Mouse (Mus musculus) cerebellum, postnatal 14 days (tissue): ENCODE data around the gene B9d2.

ENCODE experiments used
- DNase-seq, 2 experiments: peaks; one replicate each; pipeline ENCODE4 v3.0.0; 2021; ENCODE audit warnings: mixed read lengths in 2 of 2

B9d2 gene

DNA sequence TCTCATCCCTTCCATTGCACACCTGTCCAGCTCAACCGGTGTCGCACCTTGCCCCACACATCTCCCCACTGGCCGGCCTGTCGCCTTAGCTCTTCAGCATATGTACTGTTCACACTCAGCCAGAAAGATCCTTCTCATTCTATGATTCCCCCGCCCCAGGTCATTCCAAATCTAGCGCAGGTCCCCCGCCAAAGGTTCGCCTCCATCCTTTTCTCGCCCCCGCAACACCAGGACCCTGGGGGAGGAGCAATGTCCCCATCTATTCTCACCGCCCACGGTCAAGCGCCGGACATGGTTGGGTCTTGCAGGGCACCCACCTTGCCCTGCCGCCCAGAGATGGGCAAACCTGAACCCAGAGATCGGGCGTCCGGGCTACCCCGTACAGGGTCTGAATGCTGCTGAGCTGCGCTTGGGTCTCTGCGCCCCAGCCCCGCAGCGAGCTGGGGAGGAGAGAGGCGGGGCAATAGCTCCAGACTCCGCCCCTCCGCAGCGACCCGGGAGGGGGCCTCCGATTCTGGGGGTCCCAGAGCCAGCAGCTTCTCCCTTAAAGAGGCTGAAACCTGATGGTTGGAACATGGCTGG, 5.8 kb upstream of the B9d2 start, which contains the start of gene Tmem91:
TSS of gene Tmem91 (minus strand) at position 448 of the 582 bp plus-strand sequence.
- peak; percentile 47 to 63 for DNase-seq

DNA sequence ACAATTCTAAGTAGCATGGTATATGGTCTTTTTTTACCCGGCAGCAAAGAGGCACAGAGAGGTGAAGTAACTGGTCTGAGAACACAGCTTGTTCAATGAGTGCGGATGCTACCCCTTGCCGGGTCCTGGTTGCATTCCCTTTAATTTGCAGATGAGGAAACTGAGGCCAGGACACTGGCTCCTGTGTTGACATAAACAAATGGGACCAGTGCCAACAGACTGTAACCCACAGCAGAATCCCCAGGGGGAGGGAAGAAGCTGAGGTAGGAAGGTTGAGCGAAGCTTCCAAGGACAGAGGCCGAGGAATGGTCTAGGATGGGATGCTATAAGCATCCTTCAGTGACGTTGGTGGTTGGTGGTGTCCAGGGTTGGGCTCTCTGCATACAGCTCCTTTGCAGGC, 5.2 kb upstream of the B9d2 start:
- DNase-seq, result peak in 1 of 2 experiments; percentile 39

DNA sequence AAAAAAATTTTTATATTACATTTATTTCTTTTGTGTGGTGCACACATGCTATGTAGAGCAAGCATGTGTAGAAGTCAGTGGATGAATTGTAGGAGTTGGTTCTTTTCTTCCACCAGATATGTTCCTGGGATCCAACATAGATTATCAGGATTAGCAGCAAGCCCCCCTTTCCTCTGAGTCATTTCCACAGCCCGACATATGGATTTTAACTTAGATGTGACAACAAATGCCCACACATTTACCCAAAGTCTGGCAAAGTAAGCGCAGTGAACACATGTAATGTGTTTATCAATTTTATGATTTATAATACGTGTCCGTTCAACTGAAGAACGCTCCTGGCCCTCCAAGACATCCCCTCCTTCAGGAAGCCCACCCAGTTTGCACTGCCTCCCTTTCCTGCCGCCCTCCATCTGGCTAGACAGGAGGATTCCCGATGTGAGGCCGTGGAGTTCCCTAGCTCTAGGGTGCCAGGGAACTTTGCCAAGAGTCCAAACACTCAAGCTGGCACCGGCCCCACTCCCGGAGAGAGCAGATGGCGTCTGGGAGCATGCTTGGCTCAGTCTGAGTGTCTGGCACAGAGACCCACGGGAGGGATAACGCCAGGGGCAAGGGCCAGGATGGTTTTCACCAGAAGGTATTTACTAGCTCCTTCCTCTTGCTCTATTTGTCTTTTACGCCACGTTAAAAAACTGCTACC, 4.3 kb upstream of the B9d2 start:
- DNase-seq, result peak; percentile 100

DNA sequence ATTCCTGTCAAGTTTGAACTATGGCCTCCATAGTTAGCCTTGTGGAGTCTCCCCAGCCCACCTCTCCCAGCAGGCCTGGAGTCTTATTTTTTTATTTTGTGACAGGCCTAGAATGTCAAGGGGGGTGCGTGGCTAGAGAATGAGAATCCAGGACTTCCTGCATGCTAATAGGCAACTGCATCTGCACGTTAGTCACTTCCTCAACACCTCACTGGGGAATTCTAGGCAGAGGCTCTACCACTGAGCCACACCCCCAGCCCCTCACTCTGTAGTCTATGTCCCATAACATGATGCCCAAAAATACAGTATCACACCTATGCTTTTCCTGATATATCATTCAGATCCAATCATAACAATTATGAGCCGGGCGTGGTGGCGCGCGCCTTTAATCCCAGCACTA, 3.6 kb upstream of the B9d2 start:
- no peak for DNase-seq

DNA sequence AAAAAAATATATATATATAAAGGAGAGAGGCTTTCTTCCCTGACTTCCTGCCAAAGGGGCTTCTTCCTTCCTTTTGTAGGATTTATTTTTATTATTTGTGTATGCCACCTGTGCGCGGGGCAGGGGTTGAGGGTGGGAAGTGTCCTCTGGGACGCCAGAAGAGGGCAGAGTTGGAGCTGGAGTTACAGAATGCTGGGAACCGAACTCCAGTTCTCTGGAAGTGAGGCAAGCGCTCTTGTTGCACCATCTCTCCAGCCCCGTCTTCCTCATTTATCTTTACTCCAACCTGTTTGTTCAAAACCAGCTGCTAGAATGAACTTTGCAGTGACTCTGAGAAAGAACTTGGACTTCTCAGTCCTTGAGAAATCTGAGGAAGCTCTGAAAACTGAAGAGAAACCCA, 609 bp upstream of the B9d2 start:
- peak; percentile 31 to 43 for DNase-seq

DNA sequence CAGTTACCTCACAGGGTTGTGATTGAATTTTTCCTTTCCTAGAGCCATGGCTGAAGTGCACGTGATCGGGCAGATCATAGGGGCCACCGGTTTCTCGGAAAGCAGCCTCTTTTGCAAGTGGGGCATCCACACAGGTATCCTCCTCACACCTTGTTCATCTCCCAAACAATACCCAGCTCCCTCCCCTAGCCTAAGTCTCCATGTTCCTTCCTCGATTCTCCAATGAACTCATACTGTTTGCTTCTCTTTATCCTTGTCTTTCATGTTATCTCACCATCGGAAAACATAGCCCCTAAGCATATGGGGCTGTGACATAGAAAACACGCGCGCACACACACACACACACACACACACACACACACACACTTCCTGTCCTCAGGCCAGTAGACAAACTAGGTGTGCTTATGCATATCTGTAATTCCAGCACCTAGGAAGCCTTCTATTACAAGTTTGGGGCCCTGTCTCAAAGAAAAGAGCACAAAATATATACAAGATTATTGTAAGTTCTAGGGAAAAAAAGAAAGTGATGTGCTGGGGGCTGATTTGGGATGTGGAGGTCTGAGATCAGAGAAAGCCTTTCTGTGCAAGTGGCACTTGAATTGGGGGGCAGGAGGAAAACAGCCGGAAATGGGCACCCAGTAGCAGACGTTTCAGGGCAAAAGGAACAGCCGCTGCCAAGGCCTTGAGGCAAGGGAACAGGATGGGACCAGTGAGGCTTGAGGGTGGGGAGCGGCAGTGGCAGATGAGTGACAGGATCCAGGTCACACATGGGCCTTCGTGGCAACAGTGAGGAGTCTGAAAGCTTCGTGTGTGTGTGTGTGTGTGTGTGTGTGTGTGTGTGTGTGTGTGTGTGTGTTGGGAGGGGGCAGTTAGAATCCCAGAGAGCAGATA, 1.0 kb downstream of the B9d2 start:
- DNase-seq, result peak in 1 of 2 experiments; percentile 49

DNA sequence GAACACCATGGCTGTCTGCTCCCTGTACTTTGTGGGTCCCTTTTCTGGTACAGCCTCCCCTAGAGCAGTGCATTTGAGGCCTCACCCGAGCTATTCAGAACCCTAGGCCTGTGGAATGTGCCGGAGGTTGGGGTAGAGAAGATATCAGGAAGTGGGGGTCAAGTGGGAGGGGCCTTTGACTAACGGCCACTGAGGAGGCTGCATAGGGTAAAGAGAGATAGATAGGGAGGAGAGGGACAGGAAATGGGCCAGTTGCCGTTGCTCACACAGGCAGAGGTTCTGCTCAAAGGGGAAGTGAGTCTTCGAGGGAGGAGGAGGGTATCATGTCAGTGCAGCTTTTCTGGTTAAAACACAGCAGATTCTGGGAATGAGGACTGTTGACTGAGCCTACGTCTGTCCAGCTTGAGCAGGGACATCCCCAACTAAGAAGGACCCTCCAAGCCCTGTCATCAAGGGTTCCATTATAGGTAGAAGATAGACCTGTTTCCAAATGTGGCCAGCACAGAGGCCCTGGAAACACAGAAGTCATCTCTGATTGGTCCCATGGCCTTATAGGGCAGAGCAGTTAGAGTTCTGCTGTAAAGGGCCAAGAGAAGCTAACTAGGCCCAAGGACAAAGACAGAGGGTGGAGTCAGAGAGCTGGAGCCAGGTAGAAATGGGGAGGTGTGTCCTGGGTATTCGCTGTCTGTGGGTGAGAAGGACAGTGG, 3.0 kb downstream of the B9d2 start:
- DNase-seq, result no peak

DNA sequence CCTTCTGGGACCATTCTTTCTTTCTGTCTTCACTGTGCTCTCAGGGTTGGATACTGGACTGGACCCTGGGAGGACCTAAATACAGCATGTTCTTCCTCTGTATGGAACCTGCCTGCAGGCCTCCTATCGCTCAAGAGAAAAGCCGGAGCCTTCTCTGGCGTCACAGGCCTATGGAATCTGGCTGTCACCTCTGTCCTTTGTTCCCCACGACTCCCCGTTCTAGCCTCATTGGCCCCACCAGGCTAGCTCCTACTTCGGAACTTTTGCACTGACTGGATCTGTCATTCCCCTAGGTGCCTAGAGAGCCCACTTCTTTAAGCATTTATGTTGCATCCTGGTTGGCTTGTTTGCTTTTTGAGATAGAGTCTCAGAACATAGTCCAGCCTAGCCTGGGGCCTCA, 4.1 kb downstream of the B9d2 start:
- DNase-seq, result no peak

DNA sequence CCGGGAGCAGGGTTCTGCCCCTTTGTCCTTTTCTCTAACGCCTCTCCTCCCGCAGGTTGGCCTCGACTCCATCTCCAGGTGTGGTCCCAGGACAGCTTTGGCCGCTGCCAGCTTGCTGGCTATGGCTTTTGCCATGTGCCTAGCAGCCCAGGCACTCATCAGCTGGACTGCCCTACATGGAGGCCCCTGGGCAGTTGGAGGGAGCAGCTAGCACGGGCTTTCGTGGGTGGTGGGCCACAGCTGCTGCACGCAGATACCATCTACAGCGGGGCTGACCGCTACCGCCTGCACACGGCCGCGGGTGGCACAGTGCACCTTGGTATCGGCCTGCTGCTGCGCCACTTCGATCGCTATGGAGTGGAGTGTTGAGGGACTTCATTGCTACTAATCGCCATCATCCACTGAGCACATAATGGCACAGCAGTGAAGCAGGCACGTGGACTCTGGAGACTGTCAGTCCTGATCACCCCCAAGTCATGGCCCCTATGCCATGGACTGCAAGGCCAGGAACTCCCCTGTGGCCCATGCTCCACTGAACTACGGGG, 5.4 kb downstream of the B9d2 start:
- no peak for DNase-seq

DNA sequence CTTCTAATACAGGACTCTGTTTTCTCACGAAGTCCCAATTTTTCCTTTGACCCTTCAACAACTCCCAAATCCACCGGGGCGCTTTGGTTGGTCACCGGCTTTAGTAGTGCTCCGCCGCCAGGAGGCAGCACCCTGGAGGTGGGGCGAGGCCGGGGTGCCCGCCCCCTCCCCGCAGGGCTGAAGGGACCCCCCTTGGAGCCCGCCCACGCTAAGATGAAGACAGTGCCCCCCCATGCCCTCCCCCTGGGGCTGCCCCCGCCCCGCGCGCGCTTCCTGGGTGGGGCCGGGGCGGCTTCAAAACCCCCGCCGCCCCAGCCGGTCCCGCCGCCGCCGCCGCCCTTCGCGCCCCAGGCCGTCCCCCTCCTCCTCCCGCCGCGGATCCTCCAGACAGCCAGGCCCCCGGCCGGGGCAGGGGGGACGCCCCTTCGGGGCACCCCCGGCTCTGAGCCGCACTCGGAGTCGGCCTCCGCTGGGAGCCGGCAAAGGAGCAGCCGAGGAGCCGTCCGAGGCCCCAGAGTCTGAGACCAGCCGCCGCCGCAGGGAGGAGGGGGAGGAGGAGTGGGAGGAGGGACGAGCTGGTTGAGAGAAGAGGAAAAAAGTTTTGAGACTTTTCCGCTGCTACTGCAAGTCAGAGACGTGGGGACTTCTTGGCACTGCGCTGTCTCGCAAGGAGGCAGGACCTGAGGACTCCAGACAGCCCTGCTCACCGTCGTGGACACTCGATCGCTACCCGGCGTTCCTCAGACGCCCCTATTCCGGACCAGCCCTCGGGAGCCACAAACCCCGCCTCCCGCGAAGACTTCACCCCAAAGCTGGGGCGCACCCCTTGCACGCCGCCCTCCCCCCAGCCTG, 6.3 kb downstream of the B9d2 start, which contains the start of gene Tgfb1:
TSS of gene Tgfb1 (plus strand) at position 323 of the 852 bp plus-strand sequence.
- DNase-seq, result peak in 1 of 2 experiments; percentile 55

DNA sequence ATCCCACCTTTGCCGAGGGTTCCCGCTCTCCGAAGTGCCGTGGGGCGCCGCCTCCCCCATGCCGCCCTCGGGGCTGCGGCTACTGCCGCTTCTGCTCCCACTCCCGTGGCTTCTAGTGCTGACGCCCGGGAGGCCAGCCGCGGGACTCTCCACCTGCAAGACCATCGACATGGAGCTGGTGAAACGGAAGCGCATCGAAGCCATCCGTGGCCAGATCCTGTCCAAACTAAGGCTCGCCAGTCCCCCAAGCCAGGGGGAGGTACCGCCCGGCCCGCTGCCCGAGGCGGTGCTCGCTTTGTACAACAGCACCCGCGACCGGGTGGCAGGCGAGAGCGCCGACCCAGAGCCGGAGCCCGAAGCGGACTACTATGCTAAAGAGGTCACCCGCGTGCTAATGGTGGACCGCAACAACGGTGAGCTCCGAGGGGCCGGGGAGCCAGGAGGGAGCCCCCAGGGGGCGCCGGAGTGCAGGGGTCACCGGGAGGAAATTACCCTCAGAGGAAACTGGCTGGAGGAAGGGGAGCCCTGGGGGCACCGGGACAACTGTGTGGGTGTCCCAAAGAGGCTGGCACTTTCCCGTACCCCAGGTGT, 7.3 kb downstream of the B9d2 start:
- peak; percentile 39 to 48 for DNase-seq

DNA sequence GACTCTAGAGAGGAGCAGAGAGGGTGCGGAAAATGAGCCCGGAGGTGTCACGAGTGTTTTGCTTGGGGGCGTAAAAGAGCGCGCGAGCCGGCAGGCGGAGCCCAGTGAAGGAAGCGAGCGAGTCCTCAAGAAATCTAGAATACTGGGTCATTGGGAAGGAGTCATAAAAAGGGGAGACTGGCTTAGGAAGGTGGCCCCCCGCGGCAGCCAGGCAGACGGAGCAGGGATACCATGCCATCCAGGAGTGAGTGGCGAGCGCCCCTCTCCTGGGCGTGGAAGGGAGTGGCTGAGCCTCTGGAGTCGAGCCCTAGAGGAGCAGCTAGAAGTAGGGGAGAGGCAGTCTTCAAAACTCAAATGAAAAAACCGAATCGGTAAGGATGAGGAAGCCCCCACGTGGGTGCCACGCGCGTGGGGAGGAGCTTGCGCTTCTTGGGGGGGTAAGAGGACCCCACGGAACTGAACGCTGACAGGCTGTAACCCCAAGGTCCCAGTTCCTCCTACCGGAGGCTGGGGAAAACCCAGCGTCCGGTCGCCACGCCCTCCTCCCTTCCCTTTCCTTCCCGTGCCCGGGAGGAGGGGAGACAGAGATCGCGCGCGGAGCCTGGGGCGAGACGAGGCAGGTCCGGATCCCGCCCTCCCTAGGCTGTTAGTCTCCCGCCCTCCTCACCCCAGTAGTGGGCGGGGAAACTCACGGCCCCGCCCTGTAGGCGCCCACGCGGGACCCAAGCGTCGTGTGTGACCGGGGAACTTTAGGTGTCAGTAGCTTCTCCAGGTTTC, 8.4 kb downstream of the B9d2 start:
- peak; percentile 49 to 50 for DNase-seq

DNA sequence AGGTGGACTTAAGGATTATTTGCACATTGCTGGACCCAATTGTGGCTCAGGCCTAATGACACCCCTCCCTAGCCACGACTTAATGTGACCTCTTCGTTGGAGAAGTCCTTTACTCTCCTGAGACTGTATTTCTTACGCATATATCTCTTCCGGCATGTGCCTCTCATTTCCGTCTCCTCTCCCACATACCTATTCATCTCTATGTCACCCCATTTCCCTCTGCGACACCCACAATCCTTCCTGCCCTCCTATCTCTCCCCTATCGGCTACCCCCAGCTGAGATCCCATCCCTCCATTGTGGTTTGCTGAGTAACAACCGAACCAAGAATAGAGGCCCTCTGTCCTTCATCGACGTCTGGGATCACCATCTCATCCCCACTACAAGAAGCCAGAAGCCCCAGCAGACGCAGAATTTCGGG, 9.0 kb downstream of the B9d2 start:
- DNase-seq, result no peak

DNA sequence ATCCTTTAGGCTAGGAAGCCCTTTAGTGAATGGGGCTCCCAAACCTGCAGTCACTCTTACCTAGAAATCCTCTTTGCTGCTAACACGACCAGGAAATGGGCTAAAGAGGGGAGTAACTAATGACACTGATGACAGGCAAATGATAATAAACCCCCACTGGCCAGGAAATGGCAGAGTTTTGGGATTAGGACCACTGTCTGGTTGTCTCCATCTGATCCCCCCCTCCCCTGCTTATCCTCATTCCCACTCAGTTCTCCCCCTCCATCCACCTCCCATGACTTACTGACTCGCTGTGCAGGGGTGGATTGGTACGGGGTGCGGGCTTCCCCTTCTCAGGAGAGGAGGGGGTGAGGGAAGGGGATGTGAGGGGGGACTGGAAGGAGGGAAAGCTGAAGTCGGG, 9.5 kb downstream of the B9d2 start:
- no peak for DNase-seq

DNA sequence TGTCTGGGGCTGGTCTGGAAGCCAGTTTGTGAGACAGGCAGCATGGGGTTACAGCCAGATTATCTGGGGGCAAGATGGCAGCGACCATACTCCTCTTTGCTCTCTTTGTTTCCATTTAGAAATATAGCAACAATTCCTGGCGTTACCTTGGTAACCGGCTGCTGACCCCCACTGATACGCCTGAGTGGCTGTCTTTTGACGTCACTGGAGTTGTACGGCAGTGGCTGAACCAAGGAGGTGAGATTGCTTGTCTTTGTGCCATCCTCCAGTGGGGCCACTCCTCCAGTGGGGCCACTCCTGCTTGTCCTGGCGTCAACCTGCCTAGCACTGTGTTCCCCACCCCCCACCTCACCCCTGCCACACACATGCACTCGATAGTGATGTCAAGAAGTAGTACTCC, 13.5 kb downstream of the B9d2 start:
- DNase-seq, result no peak

DNA sequence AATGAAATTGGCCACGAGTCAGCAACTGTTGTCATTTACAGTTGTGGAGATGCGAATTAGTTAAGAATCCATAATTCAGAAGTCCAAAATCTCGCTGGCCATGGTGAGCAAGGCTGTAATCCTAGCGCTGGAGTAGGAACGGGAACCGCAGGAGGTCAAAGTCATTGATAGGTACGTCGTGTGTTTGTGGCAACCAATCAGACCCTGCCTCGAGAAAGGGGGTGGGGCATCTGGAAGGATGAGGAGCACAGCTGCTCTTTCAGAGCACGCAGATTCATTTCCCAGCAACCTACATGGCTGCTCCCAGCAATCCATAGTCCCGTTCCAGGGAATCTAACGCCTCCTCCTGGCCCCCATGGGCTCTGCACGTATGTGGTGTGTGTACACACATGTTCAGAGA, 19.3 kb downstream of the B9d2 start:
- DNase-seq, result no peak

DNA sequence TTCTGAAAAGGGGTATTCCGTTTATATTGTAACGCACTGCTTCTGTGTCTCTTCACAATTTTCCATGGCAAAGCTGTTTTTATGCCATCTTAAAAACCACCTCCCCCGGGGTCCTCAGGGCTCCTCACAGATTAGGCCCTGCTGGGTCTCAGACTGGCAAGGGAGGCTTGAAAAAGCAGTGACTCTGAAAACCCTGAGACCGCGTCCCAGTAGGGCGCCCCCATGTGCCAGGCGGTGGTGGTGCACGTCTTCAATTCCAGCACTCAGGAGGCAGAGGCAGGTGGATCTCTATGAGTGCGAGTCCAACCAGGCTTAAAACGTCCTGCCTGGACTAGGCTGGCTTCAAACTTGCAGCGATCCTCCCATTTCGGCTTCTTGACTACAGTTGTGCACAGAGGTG, 20.2 kb downstream of the B9d2 start:
- DNase-seq, result no peak

DNA sequence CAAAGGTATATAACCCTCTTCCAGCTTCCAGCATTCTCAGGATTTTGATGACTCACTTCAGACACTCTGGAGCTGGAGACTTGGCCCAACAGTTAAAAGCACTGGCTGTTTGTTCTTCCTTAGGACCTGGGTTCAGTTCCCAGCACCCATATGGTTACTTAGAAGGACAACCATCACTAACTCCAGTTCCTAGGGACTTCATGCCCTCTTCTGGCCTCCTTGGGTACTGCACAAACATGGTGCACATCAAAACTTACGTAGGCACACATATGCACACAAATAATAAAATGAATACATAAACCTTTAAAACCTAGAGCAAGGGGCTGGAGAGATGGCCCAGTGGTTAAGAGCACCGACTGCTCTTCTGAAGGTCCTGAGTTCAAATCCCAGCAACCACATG, 21.8 kb downstream of the B9d2 start:
- no peak for DNase-seq

DNA sequence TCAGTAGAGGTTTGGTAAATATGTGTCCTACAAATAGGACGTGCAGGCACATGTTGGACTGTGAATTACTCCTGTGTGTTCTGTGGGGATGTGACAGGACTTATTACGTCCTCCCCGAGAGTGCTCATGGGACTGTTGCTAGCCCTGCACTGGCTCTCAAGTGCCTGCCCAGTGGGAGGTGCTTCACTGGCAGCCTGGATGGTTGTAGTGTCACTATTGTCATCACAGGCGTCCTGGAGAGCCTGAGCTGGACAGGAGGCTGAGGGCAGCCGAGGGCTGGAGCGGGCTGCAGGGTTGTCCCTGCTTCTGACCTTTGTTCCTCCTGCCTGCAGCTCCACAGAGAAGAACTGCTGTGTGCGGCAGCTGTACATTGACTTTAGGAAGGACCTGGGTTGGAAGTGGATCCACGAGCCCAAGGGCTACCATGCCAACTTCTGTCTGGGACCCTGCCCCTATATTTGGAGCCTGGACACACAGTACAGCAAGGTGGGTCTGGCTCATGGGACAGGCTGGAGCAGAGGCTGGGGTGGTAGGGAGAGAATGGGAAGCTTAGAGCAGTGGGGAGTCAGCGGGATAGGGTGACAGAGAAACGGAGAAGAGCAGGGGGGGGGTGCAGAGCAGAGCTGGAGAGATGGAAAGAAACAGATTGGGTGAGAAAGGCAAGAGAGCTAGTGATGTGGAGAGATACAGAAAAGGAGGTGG, 23.4 kb downstream of the B9d2 start:
- no peak for DNase-seq
